Mouse (Mus musculus) MEL (cell line): ENCODE measurements at regions not wholly inside any gene's neighbourhood (a gene's known extent, or its start where the extent isn't known, plus 50 kb on each side); places are given as distances from the start of the nearest gene placed in this dataset.

ENCODE experiments used
- DNase-seq: peaks from one replicate; pipeline ENCODE4 v3.0.0; 2011; ENCODE audit warnings: low read depth, low spot score
- H3K27ac ChIP-seq: 2 replicates; pipeline ENCODE4 v1.5.1; 2012; ENCODE audit warnings: low read depth, mild to moderate bottlenecking, control low read depth, low read length, moderate library complexity; ENCODE audit not compliant: control insufficient read depth
- H3K27me3 ChIP-seq, 2 experiments: fragments of 150-350 bp in 1 of 2; sonication (generic) in 1 of 2; 2 replicates each; pipeline ENCODE4 v1.6.1; 2012; ENCODE audit warnings: low read length in 2 of 2, mild to moderate bottlenecking in 2 of 2, improper control_type of control experiment in 1 of 2, moderate library complexity in 1 of 2; ENCODE audit not compliant: insufficient read depth in 2 of 2, control insufficient read depth in 1 of 2
- H3K36me3 ChIP-seq, 2 experiments: 2 replicates each; pipeline ENCODE4 v1.6.1; 2012 to 2014; ENCODE audit warnings: low read length in 2 of 2, improper control_type of control experiment in 1 of 2, inconsistent platforms in 1 of 2, mild to moderate bottlenecking in 1 of 2; ENCODE audit not compliant: insufficient read depth in 2 of 2, control insufficient read depth in 1 of 2
- H3K4me1 ChIP-seq, 2 experiments: fragments of 150-350 bp in 1 of 2; sonication (generic) in 1 of 2; 2 replicates each; pipeline ENCODE4 v1.6.1; 2012; ENCODE audit warnings: low read length in 2 of 2, improper control_type of control experiment in 1 of 2, mild to moderate bottlenecking in 1 of 2; ENCODE audit not compliant: insufficient read depth in 2 of 2, control insufficient read depth in 1 of 2
- H3K4me3 ChIP-seq, 2 experiments: fragments of 150-350 bp in 1 of 2; sonication (generic) in 1 of 2; 2 replicates each; pipeline ENCODE4 v1.5.1; 2012; ENCODE audit warnings: low read depth in 2 of 2, low read length in 2 of 2, mild to moderate bottlenecking in 2 of 2, moderate library complexity in 2 of 2, control low read depth in 1 of 2, improper control_type of control experiment in 1 of 2; ENCODE audit not compliant: control insufficient read depth in 1 of 2, insufficient read depth in 1 of 2
- H3K79me2 ChIP-seq: 2 replicates; pipeline ENCODE4 v1.6.1; 2012; ENCODE audit warnings: mild to moderate bottlenecking, low read length, moderate library complexity; ENCODE audit not compliant: control insufficient read depth, poor library complexity, insufficient read depth
- H3K9ac ChIP-seq: 2 replicates; pipeline ENCODE4 v1.6.1; 2012; ENCODE audit warnings: low read depth, mild to moderate bottlenecking, control low read depth, low read length, moderate library complexity; ENCODE audit not compliant: control insufficient read depth, poor library complexity, severe bottlenecking
- H3K9me3 ChIP-seq: fragments of 150-350 bp; sonication (generic); replicated peaks from 2 replicates; pipeline ENCODE4 v1.6.1; 2012; ENCODE audit warnings: mild to moderate bottlenecking, low read length, improper control_type of control experiment, moderate library complexity; ENCODE audit not compliant: insufficient read depth
- BHLHE40 ChIP-seq: IDR thresholded peaks from 2 replicates; pipeline ENCODE4 v1.6.1; 2012; ENCODE audit warnings: low read depth, mild to moderate bottlenecking, inconsistent platforms, low read length, improper control_type of control experiment, borderline replicate concordance
- CHD1 ChIP-seq: IDR thresholded peaks from 2 replicates; pipeline ENCODE4 v1.6.1; 2012; ENCODE audit warnings: low read depth, mild to moderate bottlenecking, inconsistent platforms, low read length, improper control_type of control experiment
- CHD2 ChIP-seq: IDR thresholded peaks from 2 replicates; pipeline ENCODE4 v1.6.1; 2011; ENCODE audit warnings: low read length, improper control_type of control experiment
- CTCF ChIP-seq, 3 experiments: IDR thresholded peaks in 2 of 3; conservative IDR thresholded peaks in 1 of 3; 2 replicates each; pipeline ENCODE4 v1.5.1; 2011 to 2012; ENCODE audit warnings: low read length in 3 of 3, low read depth in 2 of 3, mild to moderate bottlenecking in 2 of 3, improper control_type of control experiment in 1 of 3, inconsistent platforms in 1 of 3, mixed read lengths in 1 of 3, moderate library complexity in 1 of 3; ENCODE audit not compliant: control insufficient read depth in 1 of 3, insufficient read depth in 1 of 3, poor library complexity in 1 of 3, severe bottlenecking in 1 of 3
- E2F4 ChIP-seq: IDR thresholded peaks from 2 replicates; pipeline ENCODE4 v1.6.1; 2011; ENCODE audit warnings: low read depth, low read length, improper control_type of control experiment, borderline replicate concordance
- ELF1 ChIP-seq: IDR thresholded peaks from 2 replicates; pipeline ENCODE4 v1.6.1; 2014; ENCODE audit warnings: low read depth, mild to moderate bottlenecking, inconsistent platforms, low read length, improper control_type of control experiment, moderate library complexity
- ETS1 ChIP-seq: IDR thresholded peaks from 2 replicates; pipeline ENCODE4 v1.6.1; 2012; ENCODE audit warnings: low read depth, mild to moderate bottlenecking, inconsistent platforms, low read length, improper control_type of control experiment, moderate library complexity
- GABPA ChIP-seq: IDR thresholded peaks from 2 replicates; pipeline ENCODE4 v1.6.1; 2012; ENCODE audit warnings: low read depth, mild to moderate bottlenecking, inconsistent platforms, low read length, improper control_type of control experiment, moderate library complexity
- HCFC1 ChIP-seq: IDR thresholded peaks from 2 replicates; pipeline ENCODE4 v1.6.1; 2012; ENCODE audit warnings: low read depth, mild to moderate bottlenecking, inconsistent platforms, low read length, improper control_type of control experiment, moderate library complexity
- JUND ChIP-seq: IDR thresholded peaks from 2 replicates; pipeline ENCODE4 v1.6.1; 2011; ENCODE audit warnings: low read depth, mild to moderate bottlenecking, improper control_type of control experiment, low read length
- KAT2A ChIP-seq: conservative IDR thresholded peaks from 2 replicates; pipeline ENCODE4 v1.6.1; 2012; ENCODE audit warnings: low read depth, low read length, improper control_type of control experiment, inconsistent platforms
- MAFK ChIP-seq: IDR thresholded peaks from 2 replicates; pipeline ENCODE4 v1.6.1; 2011; ENCODE audit warnings: low read depth, mild to moderate bottlenecking, low read length, improper control_type of control experiment, borderline replicate concordance
- MEF2A ChIP-seq: IDR thresholded peaks from 2 replicates; pipeline ENCODE4 v1.6.1; 2014; ENCODE audit warnings: low read depth, mild to moderate bottlenecking, inconsistent platforms, low read length, improper control_type of control experiment; ENCODE audit not compliant: poor library complexity, insufficient replicate concordance, severe bottlenecking; ENCODE audit errors: extremely low read depth
- MXI1 ChIP-seq: IDR thresholded peaks from 2 replicates; pipeline ENCODE4 v1.6.1; 2011; ENCODE audit warnings: mild to moderate bottlenecking, low read depth, low read length, improper control_type of control experiment
- MYB ChIP-seq: IDR thresholded peaks from 2 replicates; pipeline ENCODE4 v1.6.1; 2011; ENCODE audit warnings: mild to moderate bottlenecking, low read depth, low read length, improper control_type of control experiment
- NELFE ChIP-seq: IDR thresholded peaks from 2 replicates; pipeline ENCODE4 v1.6.1; 2011; ENCODE audit warnings: low read depth, low read length, improper control_type of control experiment
- NRF1 ChIP-seq: IDR thresholded peaks from 2 replicates; pipeline ENCODE4 v1.6.1; 2014; ENCODE audit warnings: low read depth, mild to moderate bottlenecking, inconsistent platforms, low read length, improper control_type of control experiment, moderate library complexity; ENCODE audit not compliant: poor library complexity, insufficient read depth, severe bottlenecking
- POLR2A ChIP-seq, 2 experiments: IDR thresholded peaks; 2 replicates each; pipeline ENCODE4 v1.6.1; 2011 to 2012; ENCODE audit warnings: low read length in 2 of 2, mild to moderate bottlenecking in 2 of 2, control low read depth in 1 of 2, improper control_type of control experiment in 1 of 2, low read depth in 1 of 2, moderate library complexity in 1 of 2; ENCODE audit not compliant: control insufficient read depth in 1 of 2, insufficient read depth in 1 of 2, poor library complexity in 1 of 2
- POLR2AphosphoS2 ChIP-seq: IDR thresholded peaks from 2 replicates; pipeline ENCODE4 v1.6.1; 2011; ENCODE audit warnings: low read length, improper control_type of control experiment
- POLR2AphosphoS5 ChIP-seq: IDR thresholded peaks from 2 replicates; pipeline ENCODE4 v1.6.1; 2012; ENCODE audit warnings: low read depth, borderline replicate concordance, mild to moderate bottlenecking, inconsistent platforms, low read length, moderate library complexity, mixed read lengths
- RAD21 ChIP-seq: IDR thresholded peaks from 2 replicates; pipeline ENCODE4 v1.6.1; 2011; ENCODE audit warnings: mild to moderate bottlenecking, low read depth, low read length, improper control_type of control experiment
- SIN3A ChIP-seq: IDR thresholded peaks from 2 replicates; pipeline ENCODE4 v1.6.1; 2012; ENCODE audit warnings: low read length, improper control_type of control experiment, inconsistent platforms
- SMC3 ChIP-seq: IDR thresholded peaks from 2 replicates; pipeline ENCODE4 v1.6.1; 2011; ENCODE audit warnings: low read depth, low read length, improper control_type of control experiment
- TBP ChIP-seq: IDR thresholded peaks from 2 replicates; pipeline ENCODE4 v1.8.0; 2011; ENCODE audit warnings: low read depth, low read length, improper control_type of control experiment
- TCF12 ChIP-seq: IDR thresholded peaks from 2 replicates; pipeline ENCODE4 v1.6.1; 2014; ENCODE audit warnings: low read depth, mild to moderate bottlenecking, inconsistent platforms, low read length, improper control_type of control experiment, moderate library complexity
- USF2 ChIP-seq, 2 experiments: IDR thresholded peaks; 2 replicates each; pipeline ENCODE4 v1.6.1; 2011 to 2012; ENCODE audit warnings: improper control_type of control experiment in 2 of 2, low read length in 2 of 2, borderline replicate concordance in 1 of 2, inconsistent platforms in 1 of 2, low read depth in 1 of 2, mild to moderate bottlenecking in 1 of 2; ENCODE audit not compliant: insufficient read depth in 1 of 2
- ZC3H11A ChIP-seq: IDR thresholded peaks from 2 replicates; pipeline ENCODE4 v1.6.1; 2012; ENCODE audit warnings: low read depth, mild to moderate bottlenecking, inconsistent platforms, low read length, improper control_type of control experiment
- ZKSCAN1 ChIP-seq: IDR thresholded peaks from 2 replicates; pipeline ENCODE4 v1.6.1; 2012; ENCODE audit warnings: low read depth, mild to moderate bottlenecking, inconsistent platforms, low read length, improper control_type of control experiment, moderate library complexity
- ZMIZ1 ChIP-seq: IDR thresholded peaks from 2 replicates; pipeline ENCODE4 v1.6.1; 2012; ENCODE audit warnings: low read depth, mild to moderate bottlenecking, inconsistent platforms, low read length, improper control_type of control experiment, moderate library complexity
- ZNF384 ChIP-seq: IDR thresholded peaks from 2 replicates; pipeline ENCODE4 v1.6.1; 2012; ENCODE audit warnings: low read depth, mild to moderate bottlenecking, inconsistent platforms, low read length, improper control_type of control experiment

GRCm38 (mm10) chr2:128217784-128218467, 92.1 kb downstream of the Bcl2l11 start:
- no peak overlapping the region for H3K9ac ChIP-seq
- no peaks in the 10 kb centered on the region for H3K36me3 ChIP-seq
- H3K27me3 ChIP-seq: no peaks in the 10 kb centered on the region
- DNase-seq: no peak
- H3K4me3 ChIP-seq: no peak overlapping the region
- H3K27ac ChIP-seq: no peak overlapping the region
- H3K4me1 ChIP-seq: no peaks in the 10 kb centered on the region
- H3K79me2 ChIP-seq: no peaks in the 10 kb centered on the region
- TF ChIP-seq MYB (no peak), CTCF (IDR thresholded peaks at IDR 0.05 in 2 of 3, conservative IDR thresholded peaks at IDR 0.05 in 1 of 3; ENCODE audit: control insufficient read depth in 1 of 3, insufficient read depth in 1 of 3, low read depth in 2 of 3, low read length in 3 of 3, poor library complexity in 1 of 3, severe bottlenecking in 1 of 3) (no peak), TCF12 (no peak), KAT2A (no peak), ZMIZ1 (no peak), GABPA (no peak), POLR2AphosphoS5 (no peak), CHD1 (no peak), SIN3A (no peak), NELFE (no peak), BHLHE40 (no peak), ZKSCAN1 (no peak), USF2 (IDR thresholded peaks at IDR 0.05; ENCODE audit: borderline replicate concordance in 1 of 2, insufficient read depth in 1 of 2, low read depth in 1 of 2, low read length in 2 of 2) (no peak), NRF1 (no peak), POLR2A (IDR thresholded peaks at IDR 0.05; ENCODE audit: control insufficient read depth in 1 of 2, insufficient read depth in 1 of 2, low read depth in 1 of 2, low read length in 2 of 2, poor library complexity in 1 of 2) (no peak), ZNF384 (no peak), RAD21 (no peak), HCFC1 (no peak), ZC3H11A (no peak), SMC3 (no peak)
- H3K9me3 ChIP-seq: no peaks in the 10 kb centered on the region

GRCm38 (mm10) chr2:128218961-128219360, 93.1 kb downstream of the Bcl2l11 start:
- Histone ChIP-seq H3K27ac (no peak overlapping the region), H3K36me3 (no peaks in the 10 kb centered on the region), H3K27me3 (no peaks in the 10 kb centered on the region), H3K4me1 (no peaks in the 10 kb centered on the region), H3K79me2 (no peaks in the 10 kb centered on the region), H3K4me3 (no peak overlapping the region), H3K9ac (no peak overlapping the region), H3K9me3 (no peaks in the 10 kb centered on the region)
- TF ChIP-seq JUND (no peak), RAD21 (no peak), CHD2 (no peak), MEF2A (no peak), MXI1 (no peak), TBP (no peak), BHLHE40 (no peak), ZC3H11A (no peak), SMC3 (no peak), MAFK (no peak), ZNF384 (no peak), MYB (no peak), POLR2AphosphoS2 (no peak), SIN3A (no peak), KAT2A (no peak), ETS1 (no peak), ELF1 (no peak), CTCF (IDR thresholded peaks at IDR 0.05 in 2 of 3, conservative IDR thresholded peaks at IDR 0.05 in 1 of 3; ENCODE audit: control insufficient read depth in 1 of 3, insufficient read depth in 1 of 3, low read depth in 2 of 3, low read length in 3 of 3, poor library complexity in 1 of 3, severe bottlenecking in 1 of 3) (no peak), E2F4 (no peak)
- DNase-seq: no peak
